Mouse (Mus musculus): Measurements from ENCODE around the gene Dnttip2. TPM values are rescaled to one million over a fixed set of nuclear protein-coding genes. Genes with fewer than 3 reads are reported as not detected.
"Not testable (repeated sequence)": the region's sequence is repeated elsewhere in the genome, so short reads cannot be mapped to it uniquely, and the experiment has no call there.

Dnttip2 gene
- polyA plus RNA-seq, 1 experiment from 2014 or later = 77.4 TPM

- no peak for DNase-seq (ENCODE audit: low spot score)
- Histone ChIP-seq H3K9me3 (no peaks in the 10 kb centered on the region), H3K27ac (no peak overlapping the region), H3K27me3 (ENCODE audit: insufficient read depth, poor library complexity, severe bottlenecking) (no peaks in the 10 kb centered on the region), H3K36me3 (peaks cover 5% of the 10 kb centered on the region; the same call in 1 of the 2 replicates), H3K4me3 (no peak overlapping the region), H3K4me1 (peaks cover 7% of the 10 kb centered on the region)
- WGBS = 30% methylated on average over 3 of the region's 3 CpGs
These were observed 21.5 kb upstream of the Dnttip2 start for GRCm38 (mm10) chr3:122252466-122253253.

- not testable (repeated sequence) for DNase-seq (ENCODE audit: low spot score); H3K27ac ChIP-seq; H3K9me3 ChIP-seq; H3K4me3 ChIP-seq; H3K4me1 ChIP-seq; H3K27me3 ChIP-seq (ENCODE audit: insufficient read depth, poor library complexity, severe bottlenecking)
- peaks cover 12% of the 10 kb centered on the region; the same call in 1 of the 2 replicates for H3K36me3 ChIP-seq
- 68% methylated on average over 7 of the region's 7 CpGs for WGBS
These were observed 20.1 kb upstream of the Dnttip2 start for GRCm38 (mm10) chr3:122254050-122254449.

GRCm38 (mm10) chr3:122269986-122270385 is 4.2 kb upstream of the Dnttip2 start:
- WGBS = 72% methylated on average over 5 of the region's 5 CpGs
- DNase-seq (ENCODE audit: low spot score) = no peak
- H3K4me1 ChIP-seq = peaks cover 1% of the 10 kb centered on the region
- H3K27ac ChIP-seq = no peak overlapping the region
- no peaks in the 10 kb centered on the region for H3K9me3 ChIP-seq
- H3K27me3 ChIP-seq (ENCODE audit: insufficient read depth, poor library complexity, severe bottlenecking) = no peaks in the 10 kb centered on the region
- H3K4me3 ChIP-seq = no peak overlapping the region
- peaks cover 8% of the 10 kb centered on the region for H3K36me3 ChIP-seq

GRCm38 (mm10) chr3:122272565-122272964 is 1.6 kb upstream of the Dnttip2 start:
- not testable (repeated sequence) for H3K9me3 ChIP-seq; H3K27me3 ChIP-seq (ENCODE audit: insufficient read depth, poor library complexity, severe bottlenecking); DNase-seq (ENCODE audit: low spot score); H3K4me3 ChIP-seq; H3K27ac ChIP-seq
- H3K36me3 ChIP-seq = peaks cover 25% of the 10 kb centered on the region
- peaks cover 23% of the 10 kb centered on the region for H3K4me1 ChIP-seq
- 100% methylated on average over 1 of the region's 1 CpGs for WGBS

GRCm38 (mm10) chr3:122273407-122274240 is 564 bp upstream of the Dnttip2 start:
- Histone ChIP-seq H3K4me1 (peaks cover 30% of the 10 kb centered on the region), H3K27ac (peak overlapping the region; percentile 93), H3K9me3 (no peaks in the 10 kb centered on the region), H3K36me3 (peaks cover 36% of the 10 kb centered on the region), H3K4me3 (peak overlapping the region; percentile 93), H3K27me3 (ENCODE audit: insufficient read depth, poor library complexity, severe bottlenecking) (no peaks in the 10 kb centered on the region)
- WGBS = 12% methylated on average over 19 of the region's 20 CpGs
- no peak for DNase-seq (ENCODE audit: low spot score)

- peaks cover 50% of the 10 kb centered on the region for H3K36me3 ChIP-seq
These were observed 923 bp downstream of the Dnttip2 start for GRCm38 (mm10) chr3:122275111-122275510.

GRCm38 (mm10) chr3:122287195-122287594 is 13.0 kb downstream of the Dnttip2 start:
- Histone ChIP-seq H3K36me3 (peaks cover 36% of the 10 kb centered on the region), H3K4me3 (no peak overlapping the region), H3K27ac (no peak overlapping the region), H3K4me1 (peaks cover 9% of the 10 kb centered on the region; the same call in 1 of the 2 replicates), H3K9me3 (no peaks in the 10 kb centered on the region), H3K27me3 (ENCODE audit: insufficient read depth, poor library complexity, severe bottlenecking) (no peaks in the 10 kb centered on the region)
- 79% methylated on average over 5 of the region's 5 CpGs for WGBS
- no peak for DNase-seq (ENCODE audit: low spot score)

More at GRCm38 (mm10) chr3:122275111-122275510, 923 bp downstream of the Dnttip2 start:
- Histone ChIP-seq H3K4me1 (peaks cover 30% of the 10 kb centered on the region), H3K27ac (no peak overlapping the region), H3K27me3 (ENCODE audit: insufficient read depth, poor library complexity, severe bottlenecking) (no peaks in the 10 kb centered on the region), H3K9me3 (no peaks in the 10 kb centered on the region), H3K4me3 (peak overlapping the region; percentile 93)
- 69% methylated on average over 10 of the region's 10 CpGs for WGBS
- peak; percentile 66 for DNase-seq (ENCODE audit: low spot score)

- 85% methylated on average over 5 of the region's 5 CpGs for WGBS
- H3K4me1 ChIP-seq = peaks cover 17% of the 10 kb centered on the region
- H3K4me3 ChIP-seq = no peak overlapping the region
- no peak overlapping the region for H3K27ac ChIP-seq
- H3K9me3 ChIP-seq = no peaks in the 10 kb centered on the region
- H3K36me3 ChIP-seq = peaks cover 21% of the 10 kb centered on the region
- H3K27me3 ChIP-seq (ENCODE audit: insufficient read depth, poor library complexity, severe bottlenecking) = no peaks in the 10 kb centered on the region
- no peak for DNase-seq (ENCODE audit: low spot score)
These were observed 14.5 kb downstream of the Dnttip2 start for GRCm38 (mm10) chr3:122288613-122289195.

- not testable (repeated sequence) for DNase-seq (ENCODE audit: low spot score); H3K9me3 ChIP-seq; H3K27ac ChIP-seq; H3K4me3 ChIP-seq; H3K27me3 ChIP-seq (ENCODE audit: insufficient read depth, poor library complexity, severe bottlenecking)
- 69% methylated on average over 4 of the region's 4 CpGs for WGBS
- Histone ChIP-seq H3K4me1 (peaks cover 17% of the 10 kb centered on the region), H3K36me3 (peaks cover 15% of the 10 kb centered on the region)
These were observed 15.2 kb downstream of the Dnttip2 start for GRCm38 (mm10) chr3:122289344-122289743.

- WGBS = 72% methylated on average over 7 of the region's 7 CpGs
- Histone ChIP-seq H3K27ac (peak overlapping the region; percentile 67; the same call in 1 of the 2 replicates), H3K4me1 (peaks cover 17% of the 10 kb centered on the region)
These were observed 16.5 kb downstream of the Dnttip2 start for GRCm38 (mm10) chr3:122290696-122291095.

GRCm38 (mm10) chr3:122291828-122292227 is 17.6 kb downstream of the Dnttip2 start:
- Histone ChIP-seq H3K27me3 (ENCODE audit: insufficient read depth, poor library complexity, severe bottlenecking) (peaks cover 2% of the 10 kb centered on the region; the same call in 1 of the 2 replicates), H3K4me1 (peaks cover 17% of the 10 kb centered on the region), H3K27ac (peak overlapping the region; percentile 98), H3K36me3 (no peaks in the 10 kb centered on the region), H3K4me3 (peak overlapping the region; percentile 88; the same call in 1 of the 2 replicates), H3K9me3 (no peaks in the 10 kb centered on the region)
- peak; percentile 89 for DNase-seq (ENCODE audit: low spot score)
- 35% methylated on average over 12 of the region's 12 CpGs for WGBS

More at GRCm38 (mm10) chr3:122290696-122291095, 16.5 kb downstream of the Dnttip2 start:
- Histone ChIP-seq H3K4me3 (no peak overlapping the region), H3K9me3 (no peaks in the 10 kb centered on the region), H3K36me3 (peaks cover 3% of the 10 kb centered on the region), H3K27me3 (ENCODE audit: insufficient read depth, poor library complexity, severe bottlenecking) (no peaks in the 10 kb centered on the region; the same call in 1 of the 2 replicates)
- DNase-seq (ENCODE audit: low spot score) = no peak

- Histone ChIP-seq H3K27ac (peak overlapping the region; percentile 98), H3K27me3 (ENCODE audit: insufficient read depth, poor library complexity, severe bottlenecking) (peaks cover 9% of the 10 kb centered on the region; the same call in 1 of the 2 replicates), H3K9me3 (no peaks in the 10 kb centered on the region), H3K4me1 (peaks cover 19% of the 10 kb centered on the region), H3K36me3 (no peaks in the 10 kb centered on the region), H3K4me3 (peak overlapping the region; percentile 88)
- 5% methylated on average over 54 of the region's 54 CpGs for WGBS
- peak; percentile 96 for DNase-seq (ENCODE audit: low spot score)
These were observed 18.4 kb downstream of the Dnttip2 start for GRCm38 (mm10) chr3:122292300-122293222.
